Mouse (Mus musculus) skeletal muscle tissue, postnatal 0 days (tissue): ENCODE measurements around the gene Papola. TPM values are rescaled to one million over a fixed set of nuclear protein-coding genes. Genes with fewer than 3 reads are reported as not detected.

Source experiments
- microRNA-seq, 2 experiments: library from miRNA; unstranded; fragments of <30 nt; microRNA quantifications; one replicate each; pipeline ENCODE4; 2016
- polyA plus RNA-seq: library from polyadenylated mRNA; unstranded; fragments of >200 nt; fragmentation: Nextera tagmentation; extraction: Ambion mirVana; gene quantifications from 2 replicates; pipeline ENCODE4 v1.2.1, GENCODE M21; 2015

Papola gene
- polyA plus RNA-seq = 82.0 and 94.7 TPM in 2 replicates

DNA sequence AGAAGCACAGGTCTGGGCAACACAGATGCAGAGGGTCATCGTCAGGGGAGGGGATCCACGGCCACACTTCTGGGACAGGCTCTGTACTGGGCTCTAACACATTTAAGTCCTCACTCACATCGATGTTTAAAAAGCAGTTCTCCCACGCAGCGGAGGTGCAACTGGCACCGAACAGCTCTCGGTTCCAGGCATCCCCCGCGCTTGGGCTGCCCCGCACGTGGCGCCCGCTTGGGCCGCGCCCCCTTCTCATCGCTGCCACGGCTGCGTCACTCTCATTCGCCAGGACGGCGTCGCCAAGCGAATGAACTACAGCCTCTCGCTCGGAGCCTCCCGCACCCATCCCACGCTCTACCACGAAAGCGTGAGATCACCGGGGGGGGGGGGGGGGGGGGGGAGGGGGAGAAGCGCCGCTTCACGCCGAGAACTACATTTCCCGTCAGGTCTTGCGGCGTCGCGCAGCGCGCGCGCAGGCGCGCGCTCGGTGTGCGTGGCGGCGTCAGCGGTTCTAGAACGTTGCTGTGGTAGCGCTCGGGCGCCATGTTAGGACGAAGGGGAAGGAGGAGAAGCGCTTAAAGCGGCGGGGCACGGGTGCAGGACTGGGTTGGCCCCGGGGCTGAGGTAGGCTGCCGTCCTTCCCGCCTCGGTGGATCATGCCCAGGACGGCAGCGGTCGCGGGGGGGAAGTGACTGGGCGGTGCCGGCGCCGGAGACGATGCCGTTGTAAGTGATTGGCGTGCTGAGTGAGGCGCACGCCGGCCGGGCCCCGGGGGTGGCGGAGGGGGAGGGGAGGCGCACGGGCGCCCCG lies at the start of gene Papola:
Gene Papola (plus strand): TSS at position 499 of the 804 bp plus-strand sequence.

Small RNA genes within 50 kb of the gene (microRNA-seq; reads per million reads assigned to microRNA genes)
- 0.10 to 0.42 reads per million in 2 experiments for gene Gm22120

Other genes with a start within 250 kb of the Papola start
- 2.2 and 2.4 TPM in 2 replicates for gene Bdkrb2, start 221.5 kb upstream of the Papola start, polyA plus RNA-seq
- gene Bdkrb1, start 181.6 kb upstream of the Papola start, polyA plus RNA-seq = 0.10 and 0.22 TPM in 2 replicates
- 15.4 and 17.6 TPM in 2 replicates for gene Gskip, start 99.9 kb upstream of the Papola start, polyA plus RNA-seq
- 5.3 and 5.5 TPM in 2 replicates for gene Atg2b, start 99.5 kb upstream of the Papola start, polyA plus RNA-seq
- 0.06 TPM in 1 of 2 replicates, not detected in the other for gene Ak7, start 78.7 kb upstream of the Papola start, polyA plus RNA-seq
- gene Vrk1, start 225.5 kb downstream of the Papola start, polyA plus RNA-seq = 13.9 and 18.5 TPM in 2 replicates